Mouse (Mus musculus) frontal cortex, postnatal 14 days (tissue): ENCODE measurements around the gene Mlc1.

Experiments used
- DNase-seq, 2 experiments: peaks; one replicate each; pipeline ENCODE4 v3.0.0; 2022; ENCODE audit warnings: low spot score in 2 of 2

The Mlc1 gene

DNA sequence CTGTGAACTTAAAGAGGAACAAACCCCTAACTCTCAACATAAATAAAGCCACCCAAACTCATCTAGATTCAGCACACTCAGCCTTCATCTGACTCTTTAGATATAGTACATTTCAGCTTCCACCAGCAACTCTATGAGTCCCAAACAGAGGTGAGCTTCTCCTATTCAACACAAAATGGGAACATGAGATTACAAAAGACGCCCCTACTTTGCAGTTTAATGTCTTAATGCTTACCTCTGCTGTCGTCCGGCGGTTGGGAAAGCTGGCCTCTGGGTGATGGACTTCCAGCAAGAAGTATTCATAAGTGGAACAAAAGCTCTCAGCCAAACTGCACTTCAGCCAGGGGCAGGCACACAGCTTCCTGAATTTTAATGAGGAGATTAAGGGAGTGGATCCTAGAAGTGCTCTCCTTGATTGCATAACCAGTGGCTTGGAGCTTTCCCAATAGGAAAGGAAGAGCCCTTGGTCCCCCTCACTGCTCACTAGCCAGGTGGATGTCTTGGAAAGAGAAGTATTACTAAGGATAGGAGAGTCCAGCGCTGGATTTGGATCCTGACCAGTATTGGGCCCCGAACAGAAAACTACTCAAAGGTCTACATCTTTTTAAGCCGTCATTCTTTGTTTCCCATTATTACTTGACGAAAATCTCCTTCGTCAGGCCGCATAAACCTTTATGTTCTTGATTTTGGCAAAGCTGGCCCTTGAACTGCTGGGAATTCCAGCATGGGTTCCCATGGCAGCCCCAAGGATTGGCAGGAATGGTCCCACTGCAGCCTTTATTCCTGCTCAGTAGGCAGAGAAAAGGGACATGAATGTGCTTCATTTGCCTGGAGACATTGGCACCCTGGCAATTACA lies at the start of gene Mlc1:
Gene Mlc1 (minus strand): TSS at position 727 of the 857 bp plus-strand sequence.
- peak in 1 of 2 experiments; percentile 17 for DNase-seq

GRCm38 (mm10) chr15:89020492-89020891 lies 41.7 kb upstream of the Mlc1 start:
- no peak for DNase-seq

DNA sequence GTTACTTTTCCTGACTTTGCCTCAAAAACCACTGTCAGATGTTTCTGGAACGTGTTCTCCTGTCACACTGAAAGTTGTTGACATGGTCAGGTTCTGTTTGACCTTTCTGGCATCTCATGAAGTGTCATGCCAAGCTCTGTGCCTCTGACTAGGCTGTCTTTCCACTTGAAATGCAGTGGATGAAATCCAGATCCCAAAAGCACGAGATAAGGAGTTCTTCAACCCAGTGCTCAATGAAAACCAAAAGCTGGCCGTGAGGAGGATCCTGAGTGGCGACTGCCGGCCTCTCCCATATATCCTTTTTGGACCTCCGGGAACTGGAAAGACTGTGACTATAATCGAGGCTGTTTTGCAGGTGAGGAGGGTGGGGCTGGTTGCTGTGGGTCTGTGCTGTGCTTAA lies 41.3 kb upstream of the Mlc1 start:
- no peak for DNase-seq

DNA sequence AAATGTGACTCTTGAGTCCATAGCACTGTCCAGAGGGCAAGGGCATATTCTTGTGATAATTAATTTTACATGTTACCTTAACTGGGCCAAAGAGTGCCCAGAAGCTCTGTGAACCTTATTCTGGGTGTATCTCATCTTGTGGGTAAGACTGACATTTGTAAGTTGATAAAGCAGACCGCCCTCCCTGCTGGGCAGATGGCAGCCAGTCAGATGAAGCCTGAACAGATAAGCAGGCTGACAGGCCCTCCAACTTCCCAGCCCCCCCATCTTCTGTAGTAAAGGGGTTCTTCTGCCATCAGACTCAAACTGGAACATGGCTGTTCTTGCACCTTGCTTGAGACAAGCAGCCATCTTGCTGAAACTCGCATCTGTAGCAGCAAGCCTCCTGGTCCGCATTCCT lies 37.9 kb upstream of the Mlc1 start:
- DNase-seq: no peak

DNA sequence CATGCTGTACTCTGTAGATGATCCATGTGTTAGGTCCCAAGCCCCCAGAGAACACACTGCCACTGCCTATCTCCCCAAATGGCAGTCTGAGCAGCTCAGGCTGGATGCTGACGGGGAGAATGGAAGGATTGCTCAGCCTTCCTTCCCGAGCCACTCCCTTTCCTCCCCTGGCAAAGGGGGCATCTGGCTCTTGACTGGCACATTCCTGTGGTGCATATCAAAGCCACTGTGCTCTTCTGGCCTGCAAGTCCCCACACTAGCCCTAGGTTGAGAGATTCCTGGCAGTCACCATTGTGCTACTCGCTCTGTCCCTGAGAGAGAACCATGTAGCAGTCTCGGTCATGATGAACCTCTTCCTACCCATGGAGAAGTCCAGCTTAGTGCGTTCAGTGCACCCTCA lies 29.0 kb upstream of the Mlc1 start:
- DNase-seq: no peak

DNA sequence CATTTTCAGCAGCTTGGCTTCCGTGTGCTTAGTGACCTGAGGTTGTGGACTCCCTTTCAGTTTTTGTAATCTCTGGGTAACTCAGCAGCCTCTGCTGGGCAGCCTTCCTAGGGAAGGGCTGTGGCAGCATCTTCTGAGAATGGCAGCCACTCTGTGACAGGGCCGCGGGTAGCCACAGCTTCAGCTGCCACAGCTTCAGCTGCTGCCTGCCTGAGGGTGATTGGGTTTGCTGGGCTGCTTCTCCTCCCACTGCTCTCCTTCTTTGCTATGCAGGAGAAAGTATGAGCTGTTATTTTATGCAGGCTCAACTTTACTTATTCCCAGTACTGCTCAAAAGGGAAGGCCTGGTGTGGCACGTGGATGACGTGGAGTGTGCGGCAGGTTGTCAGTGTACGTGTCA lies 28.2 kb upstream of the Mlc1 start:
- no peak for DNase-seq

- no peak for DNase-seq
Observed at GRCm38 (mm10) chr15:89001245-89001644, 22.4 kb upstream of the Mlc1 start.

DNA sequence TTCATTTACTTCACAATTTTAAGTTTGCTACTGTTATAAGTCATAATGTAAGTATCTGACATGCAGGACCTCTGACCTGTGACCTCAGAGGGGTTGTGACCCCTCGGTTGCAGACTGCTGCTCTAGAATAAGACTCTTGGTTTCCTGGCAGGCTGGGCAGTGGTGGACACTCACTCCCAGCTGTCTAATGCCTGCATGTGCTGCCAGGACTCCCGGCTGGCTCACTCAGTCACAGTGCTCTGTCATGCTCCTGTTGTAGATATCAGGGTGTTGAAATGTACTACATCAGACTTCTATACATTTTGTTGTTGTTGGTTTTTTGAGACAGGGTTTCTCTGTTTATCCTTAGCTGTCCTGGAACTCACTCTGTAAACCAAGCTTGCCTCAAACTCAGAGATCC lies 21.6 kb upstream of the Mlc1 start:
- DNase-seq: no peak

DNA sequence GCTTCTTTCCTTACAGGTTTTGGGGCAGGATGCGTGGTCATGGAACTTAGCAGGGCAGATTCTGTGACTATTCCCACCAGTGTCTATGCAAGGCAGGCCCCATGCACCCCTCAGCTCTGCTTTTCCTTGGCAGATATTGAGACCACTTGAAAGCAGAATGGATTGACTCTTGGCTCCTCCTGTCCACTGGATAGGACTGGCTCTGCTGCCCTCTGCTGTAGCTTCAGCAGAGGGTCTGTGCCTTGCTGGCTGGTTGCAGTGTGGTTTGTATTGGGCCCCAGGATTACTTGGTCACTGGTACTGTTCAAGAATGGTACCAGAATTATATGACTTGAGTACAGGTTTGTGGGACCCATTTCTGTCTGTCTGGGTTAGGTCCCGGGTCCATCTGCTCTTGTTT lies 20.3 kb upstream of the Mlc1 start:
- DNase-seq: no peak

- no peak for DNase-seq
Observed at GRCm38 (mm10) chr15:88998636-88999035, 19.8 kb upstream of the Mlc1 start.

- DNase-seq: no peak
Observed at GRCm38 (mm10) chr15:88989236-88989635, 10.4 kb upstream of the Mlc1 start.

DNA sequence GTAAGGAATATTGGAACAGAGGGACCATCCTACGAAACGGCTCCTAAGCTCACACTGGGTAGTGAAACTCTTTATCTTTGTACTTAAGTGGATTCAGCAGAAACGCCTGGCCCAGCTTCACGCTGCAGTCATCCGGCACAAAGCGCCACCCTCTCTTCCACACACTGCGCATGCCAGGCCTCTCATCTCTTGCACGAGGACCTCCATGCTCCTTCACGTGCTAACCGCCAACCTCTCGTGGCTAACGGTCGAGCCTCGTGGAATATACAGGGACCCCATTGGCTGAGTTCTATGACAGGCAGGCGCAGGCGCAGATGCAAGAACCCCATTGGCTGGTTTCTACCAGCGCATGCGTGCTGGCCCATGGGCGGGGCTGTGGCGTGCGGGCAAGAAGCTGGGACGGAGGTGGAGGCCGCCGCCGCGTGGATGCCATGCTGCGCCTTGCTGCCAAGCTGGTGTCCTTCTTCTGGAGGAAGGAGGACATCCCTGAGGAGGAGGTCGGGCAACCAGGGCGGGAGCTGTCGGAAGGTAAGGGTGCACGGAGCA lies 3.8 kb upstream of the Mlc1 start, which contains the start of gene Mov10l1:
Gene Mov10l1 (plus strand): TSS at position 376 of the 546 bp plus-strand sequence.
- no peak for DNase-seq

DNA sequence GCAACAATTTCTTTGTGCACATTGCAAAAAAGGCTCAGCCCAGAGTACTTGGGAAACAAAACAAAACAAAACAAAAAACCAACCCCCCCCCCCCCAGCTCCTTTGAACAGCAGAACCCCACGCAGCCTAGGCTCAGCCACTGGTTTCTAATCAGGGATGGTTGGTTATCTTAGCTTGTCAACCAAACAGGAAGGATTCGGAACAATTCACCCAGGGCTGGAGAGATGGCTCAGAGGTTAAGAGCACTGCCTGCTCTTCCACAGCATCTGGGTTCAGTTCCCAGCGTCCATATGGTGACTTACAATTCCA lies 285 bp upstream of the Mlc1 start:
- DNase-seq: no peak

GRCm38 (mm10) chr15:88972300-88972699 lies 6.5 kb downstream of the Mlc1 start:
- no peak for DNase-seq

- no peak for DNase-seq
Observed at GRCm38 (mm10) chr15:88964070-88964578, 14.7 kb downstream of the Mlc1 start.

GRCm38 (mm10) chr15:88957522-88957921 lies 21.3 kb downstream of the Mlc1 start:
- no peak for DNase-seq

- no peak for DNase-seq
Observed at GRCm38 (mm10) chr15:88955342-88955741, 23.5 kb downstream of the Mlc1 start.

DNA sequence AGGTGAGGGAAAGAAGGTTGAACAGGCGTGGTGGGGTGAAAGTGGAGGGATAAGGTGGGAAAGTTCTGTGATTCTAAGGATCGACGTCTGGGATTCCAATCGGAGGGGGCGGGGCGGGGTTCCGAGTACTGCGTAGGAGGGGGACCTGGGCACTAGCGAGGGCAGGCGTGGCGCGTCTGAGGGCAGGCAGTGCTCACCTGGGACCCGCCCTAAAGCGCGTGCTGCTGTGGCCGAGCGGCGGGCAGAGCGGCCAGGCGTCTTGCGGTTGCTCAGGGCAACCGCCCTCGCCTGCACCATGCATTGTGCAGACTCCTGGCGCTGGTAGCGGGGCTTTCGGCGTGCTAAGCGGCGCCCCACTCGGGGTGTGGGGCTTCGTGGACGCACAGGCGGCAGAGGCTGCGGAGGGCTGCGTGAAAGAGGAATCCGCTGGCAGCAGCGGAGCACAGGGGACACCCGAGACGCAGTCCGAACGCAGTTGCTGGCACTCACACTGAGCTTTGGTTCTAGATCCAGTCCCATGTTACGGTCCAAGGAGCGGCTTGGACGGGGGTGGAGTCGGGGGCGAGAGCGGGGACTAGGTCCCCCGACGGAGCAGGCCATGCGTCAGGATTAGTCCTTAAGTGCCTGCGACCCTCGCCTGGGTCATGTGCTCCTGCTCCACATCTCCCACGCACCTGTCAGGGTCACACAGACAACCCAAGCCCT lies 24.3 kb downstream of the Mlc1 start, which contains the start of gene Ttll8:
Gene Ttll8 (minus strand): TSS at position 51 of the 705 bp plus-strand sequence.
- no peak for DNase-seq

- DNase-seq: no peak
Observed at GRCm38 (mm10) chr15:88951246-88951645, 27.6 kb downstream of the Mlc1 start.

- DNase-seq: no peak
Observed at GRCm38 (mm10) chr15:88946851-88947250, 32.0 kb downstream of the Mlc1 start.

DNA sequence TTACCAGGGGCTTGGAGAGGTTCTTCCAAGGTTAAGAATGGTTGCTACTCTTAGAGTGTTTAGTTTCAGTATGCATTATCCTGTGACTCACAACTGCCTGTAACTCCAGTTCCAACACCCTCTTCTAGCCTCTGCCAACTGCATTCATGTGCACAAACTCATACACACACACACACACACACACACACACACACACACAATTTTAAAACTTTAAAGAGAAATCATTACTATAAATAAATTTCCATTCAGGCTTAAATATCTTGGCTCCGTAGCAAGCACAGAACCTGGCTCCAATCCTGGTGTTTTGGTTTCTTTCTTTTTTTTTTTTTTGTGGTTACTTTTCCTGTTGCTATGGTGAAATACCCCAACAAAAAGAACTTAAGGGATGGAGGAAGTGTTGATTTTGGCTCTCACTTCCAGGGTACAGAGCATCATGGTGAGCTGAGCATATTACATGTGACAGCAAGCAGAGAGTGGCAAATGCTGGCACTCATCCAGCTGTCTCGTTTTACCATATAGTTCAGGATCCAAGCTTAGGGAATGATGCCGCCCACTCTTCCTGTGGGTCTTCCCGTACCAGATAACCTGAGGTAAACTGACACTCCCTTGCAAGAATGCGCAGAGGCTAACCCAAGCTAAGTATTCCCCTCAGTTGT lies 34.8 kb downstream of the Mlc1 start:
- DNase-seq: no peak

DNA sequence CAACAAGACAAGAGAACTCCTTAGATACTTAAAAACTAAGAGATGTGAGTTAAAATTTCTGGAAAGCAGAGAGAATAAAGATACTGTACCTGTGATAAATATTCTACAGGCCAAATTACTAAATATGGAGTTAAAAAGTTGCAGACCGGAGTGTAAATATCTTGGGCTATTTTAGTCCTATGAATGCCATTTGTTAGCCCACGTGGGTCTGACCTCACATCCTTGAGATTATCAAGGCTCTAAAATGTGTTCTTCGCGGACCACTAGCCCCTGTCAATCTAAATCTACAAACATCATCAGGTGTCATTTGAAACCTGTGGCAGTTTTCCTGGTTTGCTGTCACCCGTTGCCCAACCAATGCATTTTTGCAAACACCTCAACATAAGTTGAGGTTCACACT lies 36.0 kb downstream of the Mlc1 start:
- DNase-seq: no peak
